Mouse (Mus musculus) liver, postnatal 0 days (tissue): ENCODE data around the gene Tsen54. TPM values are rescaled to one million over a fixed set of nuclear protein-coding genes. Genes with fewer than 3 reads are reported as not detected.
A peak's percentile ranks its signal among the peaks of the same experiment; 100 is the strongest.

Source experiments
- ATAC-seq: fragments of 200-750 bp; cut with Nextera tagmentation; 2 replicates; pipeline ENCODE4 v1.8.0; 2017; ENCODE audit warnings: mild to moderate bottlenecking, moderate library complexity
- DNase-seq: peaks from one replicate; pipeline ENCODE4 v3.0.0-alpha.2; 2016
- H3K27ac ChIP-seq: fragments of 300-500 bp; sonication (generic); 2 replicates; pipeline ENCODE4 v1.5.1; 2014; ENCODE audit warnings: antibody characterized with exemption, moderate library complexity, mild to moderate bottlenecking, low read depth
- H3K27me3 ChIP-seq: fragments of 300-500 bp; sonication (generic); 2 replicates; pipeline ENCODE4 v1.6.1; 2014; ENCODE audit warnings: low read length, control low read depth, mixed read lengths; ENCODE audit not compliant: insufficient read depth
- H3K36me3 ChIP-seq: fragments of 300-500 bp; sonication (generic); replicated peaks from 2 replicates; pipeline ENCODE4 v1.6.1; 2014; ENCODE audit warnings: mild to moderate bottlenecking, control low read depth, low read length, moderate library complexity, mixed read lengths; ENCODE audit not compliant: insufficient read depth
- H3K4me1 ChIP-seq: fragments of 300-500 bp; sonication (generic); 2 replicates; pipeline ENCODE4 v1.6.1; 2014; ENCODE audit warnings: antibody characterized with exemption, mild to moderate bottlenecking, control low read depth; ENCODE audit not compliant: insufficient read depth
- H3K4me2 ChIP-seq: fragments of 300-500 bp; sonication (generic); 2 replicates; pipeline ENCODE4 v1.6.1; 2014; ENCODE audit warnings: low read depth, mild to moderate bottlenecking, low read length, moderate library complexity, mixed read lengths
- H3K4me3 ChIP-seq: fragments of 300-500 bp; sonication (generic); 2 replicates; pipeline ENCODE4 v1.5.1; 2014; ENCODE audit warnings: low read depth, low read length
- H3K9ac ChIP-seq: fragments of 300-500 bp; sonication (generic); replicated peaks from 2 replicates; pipeline ENCODE4 v1.6.1; 2014; ENCODE audit warnings: mild to moderate bottlenecking, moderate library complexity
- H3K9me3 ChIP-seq: fragments of 300-500 bp; sonication (generic); 2 replicates; pipeline ENCODE4 v1.6.1; 2016; ENCODE audit warnings: mild to moderate bottlenecking, control low read depth, low read length, mixed read lengths
- CTCF ChIP-seq: sonication (generic); IDR thresholded peaks from 2 replicates; pipeline ENCODE4 v1.5.1; 2016; ENCODE audit warnings: antibody characterized with exemption, low read depth
- EP300 ChIP-seq: IDR thresholded peaks from 2 replicates; pipeline ENCODE4 v1.6.1; 2016; ENCODE audit warnings: antibody characterized with exemption, low read depth, mild to moderate bottlenecking
- WGBS: fragments of 180-500 bp; shearing (Covaris S2); extraction: QIAGEN DNeasy Blood & Tissue Kit; methylation state at CpG from one replicate; pipeline ENCODE4 v1.1.7; 2014; ENCODE audit not compliant: insufficient replicate concordance; 5-methylcytosine and 5-hydroxymethylcytosine counted together
- polyA plus RNA-seq: library from polyadenylated mRNA; unstranded; fragments of >200 nt; fragmentation: Nextera tagmentation; extraction: Ambion mirVana; gene quantifications from 2 replicates; pipeline ENCODE4 v1.2.1, GENCODE M21; 2015

Gene Tsen54
- polyA plus RNA-seq, 1 experiment from 2014 or later, result 8.8 TPM

DNA sequence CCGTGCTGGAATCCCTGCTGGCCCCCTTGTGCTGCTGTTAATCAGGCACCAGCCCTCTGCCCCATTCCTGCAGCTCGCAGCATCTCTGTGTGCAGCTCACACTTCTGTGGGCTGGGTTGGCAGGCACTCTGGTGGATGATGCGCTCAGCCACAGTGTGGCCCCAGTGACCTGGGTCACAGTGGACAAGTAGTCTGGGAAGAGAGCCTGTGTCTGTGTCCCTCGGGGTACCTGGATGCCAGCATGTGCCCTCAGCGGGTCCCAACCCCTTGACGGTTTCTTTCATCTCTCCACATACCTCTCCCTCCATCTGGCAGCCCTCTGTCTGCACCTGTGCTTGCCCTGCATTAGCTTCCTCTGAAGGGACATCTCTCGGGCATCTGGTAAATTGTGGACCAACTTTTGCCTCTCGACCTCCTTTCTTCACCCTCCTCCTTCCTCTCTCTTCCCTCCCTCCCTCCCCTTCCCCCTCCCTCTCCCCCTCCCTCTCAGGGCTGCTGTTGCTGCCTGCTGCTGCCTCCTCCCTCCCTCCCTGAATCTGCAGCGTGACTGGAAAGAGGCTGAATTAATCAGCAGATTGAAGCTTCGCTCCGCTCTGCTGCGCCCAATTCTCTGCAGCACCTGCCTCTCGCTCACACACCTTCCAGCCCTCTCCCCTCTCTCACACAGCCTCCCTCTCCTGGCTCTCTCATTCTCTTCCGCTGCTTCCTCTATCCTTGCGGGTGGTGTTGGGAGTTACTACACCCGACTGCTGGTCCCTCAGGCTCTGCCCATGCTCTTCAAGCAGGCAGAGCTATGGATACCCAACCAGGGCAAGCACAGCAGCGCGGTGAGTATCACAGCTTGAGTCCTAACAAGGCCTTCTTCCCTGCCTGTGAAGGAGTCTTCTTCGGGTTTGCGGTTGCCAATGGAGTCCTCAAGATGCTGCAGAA is 34.1 kb upstream of the Tsen54 start:
- DNase-seq, result no peak
- Histone ChIP-seq H3K4me2 (peak overlapping the region; percentile 56; the same call in 1 of the 2 replicates), H3K9ac (no peak overlapping the region), H3K27me3 (no peaks in the 10 kb centered on the region), H3K9me3 (no peaks in the 10 kb centered on the region), H3K4me3 (no peak overlapping the region), H3K4me1 (peaks cover 20% of the 10 kb centered on the region), H3K27ac (no peak overlapping the region), H3K36me3 (no peaks in the 10 kb centered on the region)
- 54% methylated on average over 20 of the region's 20 CpGs for WGBS
- no peak for TF ChIP-seq CTCF
- TF ChIP-seq EP300, result no peak
- no peak for ATAC-seq

GRCm38 (mm10) chr11:115786473-115786872 is 28.1 kb upstream of the Tsen54 start:
- ATAC-seq, result no peak
- H3K36me3 ChIP-seq, result peaks cover 18% of the 10 kb centered on the region

DNA sequence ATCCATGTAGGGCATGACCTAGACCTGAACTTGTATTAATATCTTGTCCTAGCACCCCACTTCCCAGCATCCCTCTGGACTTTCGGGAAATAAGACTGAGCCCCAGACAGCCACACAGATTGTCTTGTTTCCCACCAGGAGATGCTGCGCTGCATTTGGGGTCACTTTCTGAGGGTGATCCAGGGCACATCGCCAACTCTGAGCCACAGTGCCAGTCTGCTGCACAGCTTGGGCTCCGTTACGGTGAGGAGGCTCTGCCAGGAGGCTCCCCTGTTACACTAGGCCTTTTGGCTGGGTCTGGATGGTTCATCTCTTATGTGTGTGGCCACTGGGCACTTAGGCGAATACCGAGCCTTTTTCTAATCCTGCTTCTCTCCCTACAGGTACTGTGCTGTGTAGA is 24.7 kb upstream of the Tsen54 start:
- no peak for ATAC-seq
- 94% methylated on average over 7 of the region's 7 CpGs for WGBS
- no peak for DNase-seq

More at GRCm38 (mm10) chr11:115786473-115786872, 28.1 kb upstream of the Tsen54 start:
- DNase-seq, result no peak
- Histone ChIP-seq H3K4me1 (no peaks in the 10 kb centered on the region), H3K27ac (no peak overlapping the region), H3K4me3 (no peak overlapping the region), H3K9me3 (no peaks in the 10 kb centered on the region), H3K9ac (no peak overlapping the region), H3K4me2 (no peak overlapping the region), H3K27me3 (no peaks in the 10 kb centered on the region)
- TF ChIP-seq EP300, result no peak
- TF ChIP-seq CTCF, result no peak
- 82% methylated on average over 6 of the region's 6 CpGs for WGBS

GRCm38 (mm10) chr11:115791919-115792318 is 22.6 kb upstream of the Tsen54 start:
- H3K4me1 ChIP-seq, result no peaks in the 10 kb centered on the region
- no peak overlapping the region for H3K4me3 ChIP-seq
- ATAC-seq (no peak), DNase-seq (no peak)
- H3K36me3 ChIP-seq, result peaks cover 62% of the 10 kb centered on the region
- TF ChIP-seq CTCF (no peak), EP300 (no peak)
- WGBS, result 93% methylated on average over 16 of the region's 16 CpGs
- no peak overlapping the region for H3K4me2 ChIP-seq
- H3K27me3 ChIP-seq, result no peaks in the 10 kb centered on the region
- H3K9ac ChIP-seq, result no peak overlapping the region
- no peaks in the 10 kb centered on the region for H3K9me3 ChIP-seq
- H3K27ac ChIP-seq, result no peak overlapping the region

More for the DNA sequence above, 24.7 kb upstream of the Tsen54 start:
- Histone ChIP-seq H3K4me1 (no peaks in the 10 kb centered on the region), H3K27ac (no peak overlapping the region), H3K9ac (no peak overlapping the region), H3K4me2 (no peak overlapping the region), H3K9me3 (no peaks in the 10 kb centered on the region), H3K4me3 (no peak overlapping the region), H3K36me3 (peaks cover 47% of the 10 kb centered on the region), H3K27me3 (no peaks in the 10 kb centered on the region)
- TF ChIP-seq CTCF (no peak), EP300 (no peak)

DNA sequence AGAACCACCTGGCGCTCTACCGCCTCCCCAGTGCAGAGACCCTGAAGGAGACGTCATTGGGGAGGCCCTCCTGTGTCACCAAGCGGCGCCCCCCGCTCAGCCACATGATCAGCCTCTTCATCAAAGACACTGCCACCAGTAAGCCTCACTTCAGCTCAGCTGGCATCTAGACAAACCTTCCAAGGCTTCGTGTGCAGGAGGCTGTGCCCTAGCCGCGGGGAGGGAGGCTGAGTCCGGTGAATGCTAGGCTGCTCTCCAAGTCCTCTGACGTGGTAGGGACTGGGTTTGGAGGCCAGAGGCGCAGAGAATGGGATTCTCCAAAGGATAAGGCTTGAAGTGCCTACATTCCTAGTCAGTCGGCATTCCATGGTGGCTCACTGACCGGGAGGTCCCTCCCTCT is 22.2 kb upstream of the Tsen54 start:
- no peak overlapping the region for H3K27ac ChIP-seq
- H3K4me1 ChIP-seq, result no peaks in the 10 kb centered on the region
- no peak overlapping the region for H3K4me3 ChIP-seq
- no peaks in the 10 kb centered on the region for H3K27me3 ChIP-seq
- H3K36me3 ChIP-seq, result peaks cover 66% of the 10 kb centered on the region
- DNase-seq (no peak), ATAC-seq (no peak)
- no peak overlapping the region for H3K4me2 ChIP-seq
- TF ChIP-seq CTCF, result no peak
- TF ChIP-seq EP300, result no peak
- H3K9ac ChIP-seq, result no peak overlapping the region
- no peaks in the 10 kb centered on the region for H3K9me3 ChIP-seq
- 91% methylated on average over 14 of the region's 14 CpGs for WGBS

DNA sequence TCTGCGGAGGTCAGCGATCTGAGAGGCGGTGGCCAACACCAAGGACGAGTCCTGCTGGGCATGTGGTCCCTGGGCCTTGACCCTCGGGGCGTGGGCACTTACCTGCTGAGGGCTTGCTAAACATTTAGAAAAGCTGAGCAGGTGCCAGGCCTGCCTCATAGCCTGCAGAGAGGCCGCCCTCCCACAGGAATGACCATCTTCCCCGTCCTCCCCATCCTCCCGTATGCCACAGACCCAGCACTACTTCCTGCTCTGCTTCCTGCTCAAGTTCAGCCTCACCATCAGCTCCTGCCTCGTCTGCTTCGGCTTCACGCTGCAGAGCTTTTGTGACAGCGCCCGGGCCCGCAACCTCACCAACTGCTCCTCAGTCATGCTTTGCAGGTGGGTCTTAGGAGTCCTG is 17.6 kb upstream of the Tsen54 start:
- ATAC-seq, result no peak
- TF ChIP-seq CTCF, result no peak
- TF ChIP-seq EP300, result no peak
- Histone ChIP-seq H3K4me3 (no peak overlapping the region), H3K9me3 (no peaks in the 10 kb centered on the region), H3K27me3 (no peaks in the 10 kb centered on the region), H3K27ac (no peak overlapping the region), H3K9ac (no peak overlapping the region), H3K4me2 (no peak overlapping the region), H3K4me1 (no peaks in the 10 kb centered on the region), H3K36me3 (peaks cover 71% of the 10 kb centered on the region)
- 65% methylated on average over 15 of the region's 15 CpGs for WGBS
- DNase-seq, result no peak

- 73% methylated on average over 8 of the region's 9 CpGs for WGBS
- H3K9ac ChIP-seq, result no peak overlapping the region
- ATAC-seq, result peak; percentile 48
- H3K4me3 ChIP-seq, result no peak overlapping the region
- H3K27me3 ChIP-seq, result no peaks in the 10 kb centered on the region
- H3K27ac ChIP-seq, result no peak overlapping the region
- H3K4me1 ChIP-seq, result no peaks in the 10 kb centered on the region
- peaks cover 67% of the 10 kb centered on the region for H3K36me3 ChIP-seq
- TF ChIP-seq EP300, result no peak
- TF ChIP-seq CTCF, result no peak
- H3K9me3 ChIP-seq, result no peaks in the 10 kb centered on the region
- DNase-seq, result no peak
- H3K4me2 ChIP-seq, result no peak overlapping the region
Measured at GRCm38 (mm10) chr11:115797665-115798064, 16.9 kb upstream of the Tsen54 start.
